Mouse (Mus musculus): ENCODE data around the gene Bcas1.

DNA sequence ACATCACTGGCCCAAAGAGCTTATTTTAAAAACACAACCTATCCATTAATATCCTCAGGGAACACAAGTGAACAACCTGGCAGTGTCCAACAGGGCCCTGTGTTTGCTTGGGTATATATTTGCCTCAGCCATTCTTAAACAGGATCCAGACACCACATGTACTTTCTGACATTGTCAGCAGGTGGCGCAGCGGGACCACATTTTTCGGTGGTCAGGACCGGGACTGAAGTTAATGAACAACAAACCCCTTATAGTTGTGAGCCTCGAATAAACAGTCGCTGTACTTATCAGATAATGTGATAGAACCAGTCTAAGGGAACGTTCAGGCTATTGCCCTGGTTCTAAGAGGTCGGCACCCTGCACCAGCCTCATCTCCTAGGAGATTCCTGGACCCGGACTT, 23.3 kb upstream of the Bcas1 start:
- TF ChIP-seq EP300 (optimal IDR thresholded peaks at IDR 0.05), result no peak
- peak; percentile 94 for TF ChIP-seq CTCF (IDR thresholded peaks at IDR 0.05; ENCODE audit: low read depth)
